Mouse (Mus musculus) liver, postnatal 0 days (tissue): Measurements from ENCODE around the gene Gpr55. TPM values are rescaled to one million over a fixed set of nuclear protein-coding genes. Genes with fewer than 3 reads are reported as not detected.

Source experiments
- ATAC-seq: fragments of 200-750 bp; cut with Nextera tagmentation; 2 replicates; pipeline ENCODE4 v1.8.0; 2017; ENCODE audit warnings: mild to moderate bottlenecking, moderate library complexity
- DNase-seq: peaks from one replicate; pipeline ENCODE4 v3.0.0-alpha.2; 2016
- H3K27ac ChIP-seq: fragments of 300-500 bp; sonication (generic); 2 replicates; pipeline ENCODE4 v1.5.1; 2014; ENCODE audit warnings: antibody characterized with exemption, moderate library complexity, mild to moderate bottlenecking, low read depth
- H3K27me3 ChIP-seq: fragments of 300-500 bp; sonication (generic); 2 replicates; pipeline ENCODE4 v1.6.1; 2014; ENCODE audit warnings: low read length, control low read depth, mixed read lengths; ENCODE audit not compliant: insufficient read depth
- H3K36me3 ChIP-seq: fragments of 300-500 bp; sonication (generic); replicated peaks from 2 replicates; pipeline ENCODE4 v1.6.1; 2014; ENCODE audit warnings: mild to moderate bottlenecking, control low read depth, low read length, moderate library complexity, mixed read lengths; ENCODE audit not compliant: insufficient read depth
- H3K4me1 ChIP-seq: fragments of 300-500 bp; sonication (generic); 2 replicates; pipeline ENCODE4 v1.6.1; 2014; ENCODE audit warnings: antibody characterized with exemption, mild to moderate bottlenecking, control low read depth; ENCODE audit not compliant: insufficient read depth
- H3K4me2 ChIP-seq: fragments of 300-500 bp; sonication (generic); 2 replicates; pipeline ENCODE4 v1.6.1; 2014; ENCODE audit warnings: low read depth, mild to moderate bottlenecking, low read length, moderate library complexity, mixed read lengths
- H3K4me3 ChIP-seq: fragments of 300-500 bp; sonication (generic); 2 replicates; pipeline ENCODE4 v1.5.1; 2014; ENCODE audit warnings: low read depth, low read length
- H3K9ac ChIP-seq: fragments of 300-500 bp; sonication (generic); replicated peaks from 2 replicates; pipeline ENCODE4 v1.6.1; 2014; ENCODE audit warnings: mild to moderate bottlenecking, moderate library complexity
- H3K9me3 ChIP-seq: fragments of 300-500 bp; sonication (generic); 2 replicates; pipeline ENCODE4 v1.6.1; 2016; ENCODE audit warnings: mild to moderate bottlenecking, control low read depth, low read length, mixed read lengths
- CTCF ChIP-seq: sonication (generic); IDR thresholded peaks from 2 replicates; pipeline ENCODE4 v1.5.1; 2016; ENCODE audit warnings: antibody characterized with exemption, low read depth
- EP300 ChIP-seq: IDR thresholded peaks from 2 replicates; pipeline ENCODE4 v1.6.1; 2016; ENCODE audit warnings: antibody characterized with exemption, low read depth, mild to moderate bottlenecking
- WGBS: fragments of 180-500 bp; shearing (Covaris S2); extraction: QIAGEN DNeasy Blood & Tissue Kit; methylation state at CpG from one replicate; pipeline ENCODE4 v1.1.7; 2014; ENCODE audit not compliant: insufficient replicate concordance; 5-methylcytosine and 5-hydroxymethylcytosine counted together
- polyA plus RNA-seq: library from polyadenylated mRNA; unstranded; fragments of >200 nt; fragmentation: Nextera tagmentation; extraction: Ambion mirVana; gene quantifications from 2 replicates; pipeline ENCODE4 v1.2.1, GENCODE M21; 2015

Gene Gpr55
- polyA plus RNA-seq, 1 experiment from 2014 or later = 0.20 TPM

DNA sequence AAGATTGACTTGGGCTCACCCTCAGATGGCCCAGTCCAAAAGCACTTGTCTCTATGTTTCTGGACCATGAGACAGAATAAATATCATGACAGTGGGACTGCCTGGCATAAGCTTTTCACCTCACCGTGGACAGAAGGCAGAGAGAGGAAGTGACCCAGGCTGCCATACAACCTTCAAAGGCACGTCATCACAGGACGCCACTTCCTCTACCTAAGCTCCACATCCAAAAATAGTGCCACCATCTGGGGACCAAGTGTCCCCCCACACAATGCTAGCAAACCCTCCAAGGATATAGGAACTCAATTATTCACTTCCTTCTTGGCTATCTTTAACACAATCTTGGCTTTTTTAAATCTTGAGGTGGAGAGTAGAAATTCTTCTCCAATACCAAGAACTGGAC lies 1.3 kb upstream of the Gpr55 start:
- ATAC-seq = no peak
- H3K27me3 ChIP-seq = no peaks in the 10 kb centered on the region
- no peak for TF ChIP-seq EP300
- TF ChIP-seq CTCF = no peak

DNA sequence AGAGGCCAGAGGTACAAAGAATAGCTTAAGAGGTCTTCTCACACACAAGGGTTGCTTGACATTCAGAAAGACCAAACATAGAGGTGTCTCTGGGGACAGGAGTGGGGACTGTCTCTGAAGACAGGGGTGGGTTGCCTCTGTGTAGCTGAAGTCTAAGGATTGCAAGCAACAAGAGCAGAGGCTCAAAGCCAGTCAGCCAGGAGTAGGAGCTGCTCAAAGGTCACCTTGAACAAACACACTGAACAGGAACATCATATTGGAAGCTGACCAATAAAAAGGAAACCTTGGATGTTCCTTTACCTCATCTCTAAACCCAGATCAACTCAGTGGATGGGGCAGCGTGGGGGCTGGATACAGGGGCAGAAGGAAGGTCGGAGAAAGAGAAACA lies 924 bp downstream of the Gpr55 start:
- Histone ChIP-seq H3K9ac (peak overlapping the region; percentile 18; the same call in 1 of the 2 replicates), H3K9me3 (no peaks in the 10 kb centered on the region), H3K27ac (peak overlapping the region; percentile 86), H3K4me2 (peak overlapping the region; percentile 30), H3K27me3 (no peaks in the 10 kb centered on the region), H3K4me1 (peaks cover 39% of the 10 kb centered on the region), H3K36me3 (no peaks in the 10 kb centered on the region), H3K4me3 (no peak overlapping the region)
- peak; percentile 24 for DNase-seq
- WGBS = 34% methylated on average over 2 of the region's 2 CpGs
- peak; percentile 86 for ATAC-seq
- TF ChIP-seq CTCF (no peak), EP300 (no peak)

More for the DNA sequence above, 1.3 kb upstream of the Gpr55 start:
- 46% methylated on average over 3 of the region's 3 CpGs for WGBS
- H3K9me3 ChIP-seq = no peaks in the 10 kb centered on the region
- no peak overlapping the region for H3K9ac ChIP-seq
- H3K4me1 ChIP-seq = peaks cover 39% of the 10 kb centered on the region
- no peak overlapping the region for H3K4me3 ChIP-seq
- no peak overlapping the region for H3K27ac ChIP-seq
- no peaks in the 10 kb centered on the region for H3K36me3 ChIP-seq
- no peak overlapping the region for H3K4me2 ChIP-seq
- DNase-seq = no peak

DNA sequence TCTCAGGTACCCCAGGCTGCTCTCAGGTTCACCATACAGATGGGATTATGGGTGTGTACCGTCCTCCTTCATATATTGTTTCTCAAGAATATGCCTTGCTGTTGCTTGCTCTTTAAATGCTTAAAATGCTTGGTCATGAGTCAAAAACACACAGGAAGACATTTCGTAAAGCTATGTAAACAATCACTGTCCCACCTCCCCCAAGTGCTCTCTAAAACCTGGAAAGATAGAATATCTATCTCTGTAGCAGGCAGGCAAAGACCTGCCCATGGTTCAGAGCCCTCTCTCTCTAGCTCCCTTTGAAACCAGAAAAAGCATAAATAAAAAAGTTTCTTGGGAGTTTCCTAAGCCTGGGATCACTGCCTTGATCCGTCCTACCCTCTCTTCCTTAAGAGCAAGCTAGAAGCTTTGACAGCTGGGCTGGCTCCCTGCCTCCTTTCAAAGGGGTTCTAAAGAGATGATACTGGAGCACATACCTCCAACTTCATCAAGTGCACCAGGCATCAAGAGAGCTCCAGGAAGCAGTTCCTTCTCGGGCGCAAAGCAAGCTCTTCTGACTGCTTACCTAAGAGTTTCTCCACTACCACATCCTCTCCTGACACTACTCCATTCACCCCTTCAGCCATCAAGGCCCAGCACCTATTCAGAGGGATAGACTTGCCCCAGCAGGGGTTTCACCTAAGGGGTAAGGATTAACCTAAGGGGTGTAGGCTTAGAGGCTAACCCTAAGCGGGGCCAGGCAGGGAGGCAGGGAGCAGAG lies 1.5 kb downstream of the Gpr55 start:
- H3K27ac ChIP-seq = peak overlapping the region; percentile 86
- H3K4me1 ChIP-seq = peaks cover 39% of the 10 kb centered on the region
- H3K9ac ChIP-seq = peak overlapping the region; percentile 18; the same call in 1 of the 2 replicates
- no peaks in the 10 kb centered on the region for H3K36me3 ChIP-seq
- ATAC-seq (peak; percentile 63), DNase-seq (no peak)
- peak overlapping the region; percentile 30; the same call in 1 of the 2 replicates for H3K4me2 ChIP-seq
- no peak overlapping the region for H3K4me3 ChIP-seq
- 51% methylated on average over 6 of the region's 6 CpGs for WGBS
- TF ChIP-seq CTCF (no peak), EP300 (no peak)
- H3K27me3 ChIP-seq = no peaks in the 10 kb centered on the region
- H3K9me3 ChIP-seq = no peaks in the 10 kb centered on the region

DNA sequence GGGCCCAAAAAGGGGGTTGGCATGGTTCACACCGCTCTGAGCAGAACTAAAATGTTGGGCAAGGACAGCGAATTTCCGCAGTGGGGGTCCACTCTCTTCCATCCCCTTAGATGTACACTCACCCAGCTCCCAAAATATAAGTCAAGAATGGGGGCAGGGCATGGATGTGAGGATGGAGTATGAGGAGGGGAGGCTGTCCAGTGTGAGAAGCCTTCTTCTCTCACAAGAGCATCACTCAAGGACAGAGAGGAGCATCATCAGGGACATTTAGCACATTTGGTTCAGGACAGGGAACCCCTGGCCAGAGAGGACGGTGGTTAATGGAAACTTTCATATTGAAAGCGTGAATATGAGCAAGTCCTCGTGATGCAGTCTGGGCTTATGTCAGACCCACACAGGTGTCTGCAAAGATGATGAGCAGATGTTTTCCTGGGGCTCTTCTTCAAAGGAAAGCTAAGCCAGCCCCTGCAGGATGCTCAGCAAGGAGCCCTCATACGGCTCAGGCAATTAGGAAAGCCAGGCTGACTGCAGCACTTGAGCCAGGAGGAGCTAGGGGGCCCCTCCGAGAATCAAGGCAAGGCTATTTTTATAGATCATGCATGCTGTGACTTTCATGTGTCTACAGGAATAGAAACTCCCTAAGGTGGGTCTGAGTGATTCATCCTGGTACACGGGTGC lies 2.7 kb downstream of the Gpr55 start:
- Histone ChIP-seq H3K27me3 (no peaks in the 10 kb centered on the region), H3K4me3 (no peak overlapping the region), H3K4me1 (peaks cover 39% of the 10 kb centered on the region), H3K27ac (no peak overlapping the region), H3K36me3 (no peaks in the 10 kb centered on the region), H3K4me2 (no peak overlapping the region), H3K9me3 (no peaks in the 10 kb centered on the region), H3K9ac (no peak overlapping the region)
- TF ChIP-seq CTCF = no peak
- TF ChIP-seq EP300 = no peak
- no peak for DNase-seq
- 62% methylated on average over 9 of the region's 9 CpGs for WGBS
- no peak for ATAC-seq

DNA sequence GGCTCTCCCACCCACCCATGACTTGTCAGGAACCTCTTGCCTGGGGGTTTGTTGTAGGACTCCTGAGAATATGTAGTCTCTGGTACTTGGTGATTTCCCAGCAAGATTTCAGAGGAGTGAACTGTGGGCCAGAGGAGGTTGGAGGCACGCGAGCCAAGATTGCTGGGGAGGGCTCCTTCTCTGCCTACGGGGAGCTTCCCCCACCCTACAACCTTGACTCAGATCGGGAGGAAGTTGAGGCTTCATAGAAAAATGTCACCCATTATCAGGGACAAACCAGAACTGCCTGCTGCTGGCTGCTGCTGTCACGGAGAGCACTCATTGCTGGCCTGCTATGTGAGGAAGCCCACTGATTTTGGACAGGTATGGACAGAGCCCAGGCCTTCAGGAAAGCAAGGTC lies 3.5 kb downstream of the Gpr55 start:
- H3K9ac ChIP-seq = no peak overlapping the region
- 38% methylated on average over 5 of the region's 5 CpGs for WGBS
- H3K4me2 ChIP-seq = no peak overlapping the region
- peaks cover 39% of the 10 kb centered on the region for H3K4me1 ChIP-seq
- no peak for DNase-seq
- H3K27me3 ChIP-seq = no peaks in the 10 kb centered on the region
- H3K4me3 ChIP-seq = no peak overlapping the region
- TF ChIP-seq CTCF = no peak
- TF ChIP-seq EP300 = no peak
- ATAC-seq = no peak
- H3K9me3 ChIP-seq = no peaks in the 10 kb centered on the region
- H3K27ac ChIP-seq = no peak overlapping the region
- H3K36me3 ChIP-seq = no peaks in the 10 kb centered on the region

DNA sequence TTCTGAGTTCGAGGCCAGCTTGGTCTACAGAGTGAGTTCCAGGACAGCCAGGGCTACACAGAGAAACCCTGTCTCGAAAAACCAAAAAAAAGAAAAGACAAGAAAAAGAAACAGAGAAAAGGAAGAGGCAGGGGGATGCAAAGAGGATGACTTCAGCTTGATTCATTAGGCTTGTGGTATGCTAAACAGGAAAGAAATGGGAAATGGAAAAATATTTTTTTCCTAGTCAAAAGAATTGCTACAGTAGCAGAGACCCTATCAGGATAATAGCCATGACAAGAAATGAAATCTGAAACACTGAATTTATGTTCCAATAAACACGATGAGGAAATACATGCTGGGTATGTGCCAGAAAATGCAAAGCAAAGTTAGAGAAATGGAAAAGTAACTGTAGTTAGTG lies 5.7 kb downstream of the Gpr55 start:
- Histone ChIP-seq H3K4me1 (peaks cover 31% of the 10 kb centered on the region), H3K27ac (no peak overlapping the region), H3K4me3 (no peak overlapping the region), H3K9ac (no peak overlapping the region), H3K36me3 (no peaks in the 10 kb centered on the region), H3K27me3 (no peaks in the 10 kb centered on the region), H3K4me2 (no peak overlapping the region), H3K9me3 (no peaks in the 10 kb centered on the region)
- ATAC-seq (no peak), DNase-seq (no peak)
- TF ChIP-seq CTCF = no peak
- TF ChIP-seq EP300 = no peak
- 66% methylated on average over 3 of the region's 3 CpGs for WGBS
